Mouse (Mus musculus): ENCODE data around the gene Exd1.

DNA sequence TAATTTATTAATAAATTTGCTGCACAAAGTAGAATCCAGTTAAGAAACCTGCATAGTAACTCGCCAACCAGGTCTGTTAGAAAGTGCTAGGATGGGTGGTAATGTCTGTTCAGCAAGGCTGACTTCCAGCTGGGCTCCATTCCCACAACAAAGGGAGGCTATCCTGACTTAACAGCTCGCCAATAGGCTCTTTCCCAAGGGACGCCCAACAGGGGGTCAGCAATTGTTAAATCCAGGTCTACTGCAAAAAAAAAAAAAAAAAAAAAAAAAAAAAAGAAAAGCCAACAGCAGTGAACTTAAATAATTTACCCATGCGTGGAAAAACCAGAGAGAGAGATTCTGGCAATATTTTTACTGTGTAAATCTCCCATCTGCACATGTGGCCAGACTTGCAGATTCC is 60.9 kb downstream of the Exd1 start:
- TF ChIP-seq CTCF (IDR thresholded peaks at IDR 0.05; ENCODE audit: extremely low read depth, insufficient read depth, insufficient read length, insufficient replicate concordance), result no peak
- no peak for TF ChIP-seq POLR2A (IDR thresholded peaks at IDR 0.05; ENCODE audit: low read depth, low read length)
